Mouse (Mus musculus) monocyte, adult 59 days (primary cell): Measurements from ENCODE around the gene Zfand2a. TPM values are rescaled to one million over a fixed set of nuclear protein-coding genes. Genes with fewer than 3 reads are reported as not detected.

ENCODE experiments used
- total RNA-seq, 2 experiments: library from RNA; stranded (reverse); gene quantifications; one replicate each; pipeline ENCODE4 v1.2.4; 2023

Gene Zfand2a
- 100 to 1,000 TPM; 125 to 129 TPM for total RNA-seq

GRCm38 (mm10) chr5:139484185-139484814 is at the start of gene Zfand2a:
Gene Zfand2a (minus strand): TSS chr5:139484549.

GRCm38 (mm10) chr5:139460384-139461067 is 23.8 kb downstream of the Zfand2a start, which contains the start of gene 3110082I17Rik:
Gene 3110082I17Rik (minus strand): TSS chr5:139460527.

GRCm38 (mm10) chr5:139423026-139423865 is 61.1 kb downstream of the Zfand2a start, which contains the start of gene Gper1:
Gene Gper1 (plus strand): TSS chr5:139423151.

Other genes with a start within 250 kb of the Zfand2a start
- 10 to 100 TPM; 27.8 to 28.1 TPM for gene Get4, start 232.2 kb downstream of the Zfand2a start, total RNA-seq
- 100 to 1,000 TPM; 192 to 194 TPM for gene Adap1, start 158.9 kb downstream of the Zfand2a start, total RNA-seq
- gene Cox19, start 133.1 kb downstream of the Zfand2a start, total RNA-seq: 10 to 100 TPM; 23.0 to 34.9 TPM
- gene Cyp2w1, start 131.9 kb downstream of the Zfand2a start, total RNA-seq: not detected
- 10 to 100 TPM; 11.5 to 12.2 TPM for gene Gpr146, start 106.9 kb downstream of the Zfand2a start, total RNA-seq
- 10 to 100 TPM; 64.5 to 66.6 TPM for gene C130050O18Rik, start 79.3 kb downstream of the Zfand2a start, total RNA-seq
- 1 to 10 TPM in 1 of 2 experiments, under 1 TPM in 1; 0.39 to 1.3 TPM for gene Gper1, start 61.4 kb downstream of the Zfand2a start, total RNA-seq
- gene 3110082I17Rik, start 24.0 kb downstream of the Zfand2a start, total RNA-seq: 10 to 100 TPM; 30.3 to 31.7 TPM
- not detected for gene Uncx, start 58.9 kb upstream of the Zfand2a start, total RNA-seq